Mouse (Mus musculus) myocyte (in vitro differentiated cells): ENCODE data around the gene Fut2. TPM values are rescaled to one million over a fixed set of nuclear protein-coding genes. Genes with fewer than 3 reads are reported as not detected.

Experiments used
- H3K27me3 ChIP-seq: one replicate; pipeline ENCODE4 v1.6.1; 2011; ENCODE audit not compliant: control insufficient read depth, insufficient read depth, insufficient read length
- H3K36me3 ChIP-seq: one replicate; pipeline ENCODE4 v1.6.1; 2011; ENCODE audit not compliant: control insufficient read depth, insufficient read depth
- H3K4me2 ChIP-seq: one replicate; pipeline ENCODE4 v1.6.1; 2011; ENCODE audit warnings: low read depth, control low read depth
- H3K4me3 ChIP-seq: one replicate; pipeline ENCODE4 v1.5.1; 2011; ENCODE audit warnings: mild to moderate bottlenecking, control low read depth, moderate library complexity
- H3K79me2 ChIP-seq: one replicate; pipeline ENCODE4 v1.6.1; 2011; ENCODE audit not compliant: control insufficient read depth, insufficient read depth
- H3ac ChIP-seq: one replicate; pipeline ENCODE4 v1.6.1; 2011; ENCODE audit not compliant: control insufficient read depth, insufficient read length
- CEBPB ChIP-seq: IDR thresholded peaks from 2 replicates; pipeline ENCODE4 v1.6.1; 2011; ENCODE audit warnings: mild to moderate bottlenecking, moderate library complexity; ENCODE audit not compliant: poor library complexity, insufficient read depth, severe bottlenecking
- E2F4 ChIP-seq: IDR thresholded peaks from one replicate; pipeline ENCODE4 v1.6.1; 2011; ENCODE audit warnings: mild to moderate bottlenecking, control low read depth, moderate library complexity; ENCODE audit not compliant: insufficient read depth
- MAX ChIP-seq: IDR thresholded peaks from one replicate; pipeline ENCODE4 v1.6.1; 2011; ENCODE audit warnings: low read depth, mild to moderate bottlenecking, control low read depth
- MYOD1 ChIP-seq, 3 experiments: IDR thresholded peaks; one replicate each; pipeline ENCODE4 v1.6.1; 2011; ENCODE audit warnings: control low read depth in 2 of 3, low read depth in 2 of 3, mild to moderate bottlenecking in 2 of 3, moderate library complexity in 1 of 3; ENCODE audit not compliant: insufficient read length in 2 of 3, control insufficient read depth in 1 of 3
- MYOG ChIP-seq, 3 experiments: IDR thresholded peaks; one replicate each; pipeline ENCODE4 v1.6.1; 2011; ENCODE audit warnings: control low read depth in 2 of 3, low read depth in 2 of 3, mild to moderate bottlenecking in 2 of 3; ENCODE audit not compliant: insufficient read length in 2 of 3, control insufficient read depth in 1 of 3, insufficient read depth in 1 of 3
- POLR2A ChIP-seq: IDR thresholded peaks from one replicate; pipeline ENCODE4 v1.6.1; 2011; ENCODE audit warnings: low read depth, mild to moderate bottlenecking, control low read depth, moderate library complexity; ENCODE audit not compliant: insufficient read length
- POLR2AphosphoS2 ChIP-seq: IDR thresholded peaks from one replicate; pipeline ENCODE4 v1.6.1; 2011; ENCODE audit warnings: low read depth, control low read depth; ENCODE audit not compliant: insufficient read length
- REST ChIP-seq: IDR thresholded peaks from one replicate; pipeline ENCODE4 v1.6.1; 2011; ENCODE audit warnings: mild to moderate bottlenecking, control low read depth, moderate library complexity; ENCODE audit not compliant: insufficient read depth, insufficient read length
- SRF ChIP-seq: IDR thresholded peaks from one replicate; pipeline ENCODE4 v1.6.1; 2011; ENCODE audit warnings: low read depth; ENCODE audit not compliant: control insufficient read depth, insufficient read length
- TCF12 ChIP-seq: IDR thresholded peaks from one replicate; pipeline ENCODE4 v1.6.1; 2011; ENCODE audit warnings: mild to moderate bottlenecking, control low read depth; ENCODE audit not compliant: poor library complexity, insufficient read depth, severe bottlenecking
- TCF3 ChIP-seq: IDR thresholded peaks from one replicate; pipeline ENCODE4 v1.6.1; 2011; ENCODE audit warnings: low read depth, control low read depth; ENCODE audit not compliant: insufficient read length
- USF1 ChIP-seq: IDR thresholded peaks from one replicate; pipeline ENCODE4 v1.6.1; 2011; ENCODE audit warnings: low read depth, mild to moderate bottlenecking, control low read depth, moderate library complexity
- polyA plus RNA-seq: library from polyadenylated mRNA; unstranded; fragments of >200 nt; fragmentation: generic; extraction: Trizol; gene quantifications from one replicate; pipeline ENCODE4 v1.2.1, GENCODE M21; 2012; ENCODE audit warnings: missing spikeins

Fut2 gene
- polyA plus RNA-seq, 1 experiment, result 0.41 TPM

GRCm38 (mm10) chr7:45625481-45625880, 40.7 kb downstream of the Fut2 start:
- no peak overlapping the region for H3K4me3 ChIP-seq
- H3K27me3 ChIP-seq, result no peaks in the 10 kb centered on the region
- no peaks in the 10 kb centered on the region for H3K79me2 ChIP-seq
- no peak overlapping the region for H3K4me2 ChIP-seq
- TF ChIP-seq USF1, result no peak
- no peak for TF ChIP-seq MYOD1 (IDR thresholded peaks at IDR 0.05; ENCODE audit: control insufficient read depth in 1 of 3, insufficient read length in 2 of 3, low read depth in 2 of 3)
- TF ChIP-seq MYOG (IDR thresholded peaks at IDR 0.05; ENCODE audit: control insufficient read depth in 1 of 3, insufficient read depth in 1 of 3, insufficient read length in 2 of 3, low read depth in 2 of 3), result no peak
- no peak for TF ChIP-seq TCF12
- TF ChIP-seq POLR2A, result no peak
- no peak for TF ChIP-seq SRF
- no peak for TF ChIP-seq POLR2AphosphoS2
- TF ChIP-seq REST, result no peak
- TF ChIP-seq CEBPB, result no peak
- no peak for TF ChIP-seq TCF3
- no peak for TF ChIP-seq E2F4
- TF ChIP-seq MAX, result no peak
- no peak overlapping the region for H3ac ChIP-seq
- H3K36me3 ChIP-seq, result no peaks in the 10 kb centered on the region

- H3ac ChIP-seq, result no peak overlapping the region
- TF ChIP-seq MYOG (IDR thresholded peaks at IDR 0.05; ENCODE audit: control insufficient read depth in 1 of 3, insufficient read depth in 1 of 3, insufficient read length in 2 of 3, low read depth in 2 of 3) (no peak), E2F4 (no peak), CEBPB (no peak), POLR2A (no peak), MAX (no peak), REST (no peak), SRF (no peak), MYOD1 (IDR thresholded peaks at IDR 0.05; ENCODE audit: control insufficient read depth in 1 of 3, insufficient read length in 2 of 3, low read depth in 2 of 3) (no peak), TCF12 (no peak), USF1 (no peak), TCF3 (no peak), POLR2AphosphoS2 (no peak)
- no peaks in the 10 kb centered on the region for H3K27me3 ChIP-seq
- H3K79me2 ChIP-seq, result no peaks in the 10 kb centered on the region
- no peaks in the 10 kb centered on the region for H3K36me3 ChIP-seq
- no peak overlapping the region for H3K4me3 ChIP-seq
- no peak overlapping the region for H3K4me2 ChIP-seq
These were observed 41.5 kb downstream of the Fut2 start for GRCm38 (mm10) chr7:45624718-45625117.

- no peak for TF ChIP-seq MYOG (IDR thresholded peaks at IDR 0.05; ENCODE audit: control insufficient read depth in 1 of 3, insufficient read depth in 1 of 3, insufficient read length in 2 of 3, low read depth in 2 of 3)
- TF ChIP-seq SRF, result no peak
- no peak for TF ChIP-seq MYOD1 (IDR thresholded peaks at IDR 0.05; ENCODE audit: control insufficient read depth in 1 of 3, insufficient read length in 2 of 3, low read depth in 2 of 3)
- TF ChIP-seq MAX, result no peak
- no peak for TF ChIP-seq USF1
- no peak for TF ChIP-seq TCF3
- no peak for TF ChIP-seq POLR2A
- no peak for TF ChIP-seq TCF12
- TF ChIP-seq E2F4, result no peak
- TF ChIP-seq POLR2AphosphoS2, result no peak
- no peak for TF ChIP-seq CEBPB
- no peak for TF ChIP-seq REST
- H3K27me3 ChIP-seq, result no peaks in the 10 kb centered on the region
- no peaks in the 10 kb centered on the region for H3K36me3 ChIP-seq
- H3K79me2 ChIP-seq, result no peaks in the 10 kb centered on the region
- H3ac ChIP-seq, result no peak overlapping the region
- no peak overlapping the region for H3K4me2 ChIP-seq
- H3K4me3 ChIP-seq, result no peak overlapping the region
These were observed 42.7 kb downstream of the Fut2 start for GRCm38 (mm10) chr7:45623507-45623906.

GRCm38 (mm10) chr7:45621443-45621842, 44.8 kb downstream of the Fut2 start, which contains the start of gene Izumo1:
Gene Izumo1, plus strand, starts transcription at chr7:45621811.
- Histone ChIP-seq H3ac (no peak within 1 kb of the TSS), H3K27me3 (no peaks in the 10 kb centered on the region), H3K36me3 (no peaks in the 10 kb centered on the region), H3K4me2 (no peak within 1 kb of the TSS), H3K4me3 (no peak within 1 kb of the TSS), H3K79me2 (no peaks in the 10 kb centered on the region)
- no peak for TF ChIP-seq POLR2AphosphoS2
- no peak for TF ChIP-seq MAX
- no peak for TF ChIP-seq SRF
- TF ChIP-seq TCF12, result no peak
- no peak for TF ChIP-seq POLR2A
- no peak for TF ChIP-seq REST
- no peak for TF ChIP-seq TCF3
- TF ChIP-seq MYOD1 (IDR thresholded peaks at IDR 0.05; ENCODE audit: control insufficient read depth in 1 of 3, insufficient read length in 2 of 3, low read depth in 2 of 3), result no peak
- TF ChIP-seq CEBPB, result no peak
- no peak for TF ChIP-seq USF1
- TF ChIP-seq MYOG (IDR thresholded peaks at IDR 0.05; ENCODE audit: control insufficient read depth in 1 of 3, insufficient read depth in 1 of 3, insufficient read length in 2 of 3, low read depth in 2 of 3), result no peak
- TF ChIP-seq E2F4, result no peak

- no peak overlapping the region for H3K4me3 ChIP-seq
- no peaks in the 10 kb centered on the region for H3K36me3 ChIP-seq
- TF ChIP-seq POLR2AphosphoS2 (no peak), USF1 (no peak), CEBPB (no peak), MYOG (IDR thresholded peaks at IDR 0.05; ENCODE audit: control insufficient read depth in 1 of 3, insufficient read depth in 1 of 3, insufficient read length in 2 of 3, low read depth in 2 of 3) (no peak), MAX (no peak), TCF12 (no peak), REST (no peak), MYOD1 (IDR thresholded peaks at IDR 0.05; ENCODE audit: control insufficient read depth in 1 of 3, insufficient read length in 2 of 3, low read depth in 2 of 3) (no peak), E2F4 (no peak), SRF (no peak), POLR2A (no peak)
- H3ac ChIP-seq, result no peak overlapping the region
- H3K4me2 ChIP-seq, result no peak overlapping the region
- no peaks in the 10 kb centered on the region for H3K79me2 ChIP-seq
- H3K27me3 ChIP-seq, result no peaks in the 10 kb centered on the region
These were observed 46.6 kb downstream of the Fut2 start for GRCm38 (mm10) chr7:45619592-45619991.
